8 mouse cellular contexts compared by ENCODE assay signal in the genomic region with DNA sequence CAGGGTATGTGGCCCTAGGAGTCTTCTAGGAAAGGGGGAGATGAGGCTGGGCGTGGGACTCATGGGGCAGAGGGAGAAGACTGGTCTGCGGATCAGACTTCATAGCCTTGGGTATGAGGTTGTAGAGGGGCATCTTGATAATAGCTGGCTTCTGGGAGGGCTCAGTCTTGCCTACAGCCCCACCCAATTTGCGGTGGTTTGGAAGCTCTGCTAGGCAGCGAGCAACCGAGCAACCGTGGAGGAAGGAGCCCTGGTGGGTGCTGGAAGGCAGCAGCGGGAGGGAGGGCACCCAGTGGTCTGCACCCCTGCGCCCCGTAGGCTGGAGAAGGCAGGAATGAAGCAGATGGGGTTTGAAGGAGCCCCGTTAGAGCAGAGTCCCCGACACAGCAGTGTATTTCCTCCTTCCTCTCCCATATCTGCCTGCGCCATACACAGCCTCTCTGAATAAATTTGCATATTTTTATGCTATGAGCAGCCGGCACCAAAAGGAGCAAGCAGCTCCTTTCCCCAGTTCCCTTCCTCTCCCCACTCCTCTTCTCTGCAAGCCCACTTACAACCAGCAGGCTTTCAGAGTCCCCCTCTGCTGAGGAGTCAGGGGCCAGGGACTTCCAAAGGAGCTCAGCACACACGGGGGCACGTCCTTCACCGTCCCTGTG. TPM values are rescaled to one million over a fixed set of nuclear protein-coding genes. Genes with fewer than 3 reads are reported as not detected.
DNase-seq lines count a peak whose midpoint lies in the region; ATAC-seq and TF ChIP-seq lines count a peak whose summit lies in the region.

No protein-coding gene starts in this region.

- H3K9me3 ChIP-seq in megakaryocyte, embryonic 14.5 days, result peaks cover 16% of the 10 kb centered on the region
- H3K9me3 ChIP-seq in limb, embryonic 14.5 days (ENCODE audit: control insufficient read depth, low read length), result no peaks in the 10 kb centered on the region
- H3K9me3 ChIP-seq in stomach, embryonic 15.5 days, result no peaks in the 10 kb centered on the region

- H3K36me3 ChIP-seq in megakaryocyte, embryonic 14.5 days (replicated peaks; ENCODE audit: low read length), result no peaks in the 10 kb centered on the region
- H3K36me3 ChIP-seq in limb, embryonic 14.5 days (ENCODE audit: control insufficient read depth, insufficient read depth, low read length), result no peaks in the 10 kb centered on the region
- no peaks in the 10 kb centered on the region for H3K36me3 ChIP-seq in stomach, embryonic 15.5 days

- TF ChIP-seq POLR2A in limb, embryonic 14.5 days (IDR thresholded peaks at IDR 0.05; ENCODE audit: borderline replicate concordance, extremely low read depth, insufficient read depth, insufficient read length), result no peak

- H3K4me3 ChIP-seq in megakaryocyte, embryonic 14.5 days (replicated peaks), result peak overlapping the region; percentile 28
- no peak overlapping the region for H3K4me3 ChIP-seq in limb, embryonic 14.5 days (replicated peaks; ENCODE audit: low read length)
- H3K4me3 ChIP-seq in stomach, embryonic 15.5 days (replicated peaks), result no peak overlapping the region

- DNase-seq in CD4-positive, CD25-positive, alpha-beta regulatory T cell, adult 2 months (ENCODE audit: low read depth, low spot score), result peak; percentile 8
- DNase-seq in limb, embryonic 14.5 days (ENCODE audit: low spot score), result no peak
- no peak for DNase-seq in kidney, adult 8-10 months
- no peak for DNase-seq in retina, postnatal 1 day

- H3K27ac ChIP-seq in limb, embryonic 14.5 days (replicated peaks; ENCODE audit: low read depth, low read length), result no peak overlapping the region
- no peak overlapping the region for H3K27ac ChIP-seq in stomach, embryonic 15.5 days

- no peaks in the 10 kb centered on the region; the same call in 1 of the 2 replicates for H3K4me1 ChIP-seq in megakaryocyte, embryonic 14.5 days
- no peaks in the 10 kb centered on the region for H3K4me1 ChIP-seq in limb, embryonic 14.5 days (ENCODE audit: control insufficient read depth, insufficient read depth, low read length)
- peaks cover 10% of the 10 kb centered on the region; the same call in 1 of the 2 replicates for H3K4me1 ChIP-seq in stomach, embryonic 15.5 days

- H3K4me2 ChIP-seq in limb, embryonic 14.5 days (replicated peaks; ENCODE audit: low read depth, low read length, severe bottlenecking), result no peak overlapping the region; the same call in 1 of the 2 replicates
- peak overlapping the region; percentile 42 for H3K4me2 ChIP-seq in stomach, embryonic 15.5 days

- 32% methylated on average over 16 of the region's 16 CpGs for WGBS in limb, embryonic 14.5 days
- 43% methylated on average over 16 of the region's 16 CpGs for WGBS in stomach, embryonic 15.5 days

- ATAC-seq in CD4-positive, CD25-positive, alpha-beta regulatory T cell, adult 4 months, result no peak
- no peak for ATAC-seq in megakaryocyte, adult 5-6 weeks (ENCODE audit: poor library complexity, severe bottlenecking)
- ATAC-seq in limb, embryonic 14.5 days (ENCODE audit: low FRiP score, low read depth), result 0 out of 2 replicates have a peak, but pooled peaks have one; percentile 23
- no peak for ATAC-seq in stomach, embryonic 15.5 days (ENCODE audit: insufficient read depth, low FRiP score, low read depth)

- H3K27me3 ChIP-seq in megakaryocyte, embryonic 14.5 days (replicated peaks), result peaks cover 23% of the 10 kb centered on the region
- H3K27me3 ChIP-seq in limb, embryonic 14.5 days (ENCODE audit: control insufficient read depth, insufficient read depth, low read length), result no peaks in the 10 kb centered on the region; the same call in 1 of the 2 replicates
- H3K27me3 ChIP-seq in stomach, embryonic 15.5 days (replicated peaks), result no peaks in the 10 kb centered on the region

- H3K9ac ChIP-seq in limb, embryonic 14.5 days (ENCODE audit: low read depth, low read length, severe bottlenecking), result 0 out of 2 replicates have a peak overlapping the region, but pooled peaks have one; percentile 28
- no peak overlapping the region for H3K9ac ChIP-seq in stomach, embryonic 15.5 days

RNA-seq across cellular contexts. Expression of a gene that starts 20.9 kb away (rescaled TPM):
- not detected for polyA plus RNA-seq in CD4-positive, CD25-positive, alpha-beta regulatory T cell, adult 4 months (2017; shearing (Covaris generic))
- polyA plus RNA-seq in megakaryocyte, embryonic 14.5 days (2012; ENCODE audit: insufficient read depth, low replicate concordance), result not detected in 2 replicates
- total RNA-seq in megakaryocyte, adult 5-6 weeks (2015), result not detected in 2 replicates
- not detected in 2 replicates for total RNA-seq in megakaryocyte, adult 5-6 weeks (2017)
- not detected in 2 replicates for polyA plus RNA-seq in limb, embryonic 14.5 days (2012; rRNA removed)
- polyA plus RNA-seq in limb, embryonic 14.5 days (2014; fragmentation: Nextera tagmentation; extraction: Ambion mirVana), result not detected in 2 replicates
- not detected in 2 replicates for polyA plus RNA-seq in stomach, embryonic 15.5 days (2015; fragmentation: Nextera tagmentation; extraction: Ambion mirVana)
